Comparison of ENCODE assay signal across 17 mouse cellular contexts in genomic region chr8:123700399-123701070, GRCm38 (mm10). TPM values are rescaled to one million over a fixed set of nuclear protein-coding genes. Genes with fewer than 3 reads are reported as not detected.
DNase-seq lines count a peak whose midpoint lies in the region; ATAC-seq lines count a peak whose summit lies in the region.
"Had no signal": no experiment of that assay in that cellular context is flagged by ENCODE, and none has a peak within 500 bp of the region (broad histone marks: within the 10 kb centered on the region; RNA-seq: fewer than 3 reads in every experiment).

No protein-coding gene starts in this region.

- no peak overlapping the region for H3K4me3 ChIP-seq in heart, embryonic 12.5 days
- no peak overlapping the region for H3K4me3 ChIP-seq in lung, embryonic 16.5 days (ENCODE audit: low read length)
- H3K4me3 ChIP-seq in embryonic facial prominence, embryonic 11.5 days (ENCODE audit: low read depth, low read length), result no peak overlapping the region
- H3K4me3 ChIP-seq in limb, embryonic 13.5 days, result no peak overlapping the region
- no peak overlapping the region for H3K4me3 ChIP-seq in liver, embryonic 12.5 days
- H3K4me3 ChIP-seq: left cerebral cortex, adult 2 months had no signal

- ATAC-seq in heart, embryonic 12.5 days (ENCODE audit: insufficient number of reproducible peaks, low FRiP score), result no peak
- 0 out of 2 replicates have a peak, but pooled peaks have one; percentile 17 for ATAC-seq in lung, embryonic 16.5 days (ENCODE audit: low read depth)
- ATAC-seq in embryonic facial prominence, embryonic 11.5 days (replicated peaks; ENCODE audit: insufficient number of reproducible peaks, low FRiP score, low TSS enrichment, low read depth), result peak; percentile 48; the same call in 1 of the 2 replicates
- ATAC-seq in limb, embryonic 13.5 days (ENCODE audit: low FRiP score, low read depth), result peak; percentile 52; the same call in 1 of the 2 replicates
- ATAC-seq in liver, embryonic 12.5 days, result no peak
- ATAC-seq: intestine, embryonic 16.5 days had no signal

- no peak overlapping the region for H3K4me2 ChIP-seq in heart, embryonic 12.5 days
- H3K4me2 ChIP-seq in lung, embryonic 16.5 days (ENCODE audit: low read depth, low read length), result no peak overlapping the region
- H3K4me2 ChIP-seq in embryonic facial prominence, embryonic 11.5 days (ENCODE audit: low read depth, low read length), result peak overlapping the region; percentile 14
- no peak overlapping the region for H3K4me2 ChIP-seq in limb, embryonic 13.5 days (replicated peaks)
- no peak overlapping the region for H3K4me2 ChIP-seq in liver, embryonic 12.5 days
- H3K4me2 ChIP-seq: liver, embryonic 11.5 days; midbrain, embryonic 11.5 days had no signal

- no peaks in the 10 kb centered on the region for H3K36me3 ChIP-seq in heart, embryonic 12.5 days
- no peaks in the 10 kb centered on the region for H3K36me3 ChIP-seq in lung, embryonic 16.5 days (ENCODE audit: control insufficient read depth, insufficient read depth, low read length)
- no peaks in the 10 kb centered on the region for H3K36me3 ChIP-seq in embryonic facial prominence, embryonic 11.5 days (replicated peaks; ENCODE audit: control insufficient read depth, insufficient read depth, low read depth, low read length)
- H3K36me3 ChIP-seq in limb, embryonic 13.5 days, result no peaks in the 10 kb centered on the region
- H3K36me3 ChIP-seq in liver, embryonic 12.5 days, result no peaks in the 10 kb centered on the region

- 62% methylated on average over 12 of the region's 12 CpGs for WGBS in heart, embryonic 12.5 days
- WGBS in lung, embryonic 16.5 days, result 42% methylated on average over 12 of the region's 12 CpGs
- 17% methylated on average over 12 of the region's 12 CpGs for WGBS in embryonic facial prominence, embryonic 11.5 days
- 30% methylated on average over 12 of the region's 12 CpGs for WGBS in limb, embryonic 13.5 days
- 70% methylated on average over 12 of the region's 12 CpGs for WGBS in liver, embryonic 12.5 days (ENCODE audit: insufficient replicate concordance)

- no peaks in the 10 kb centered on the region for H3K9me3 ChIP-seq in heart, embryonic 12.5 days (replicated peaks)
- H3K9me3 ChIP-seq in lung, embryonic 16.5 days (ENCODE audit: control insufficient read depth, low read length), result no peaks in the 10 kb centered on the region
- H3K9me3 ChIP-seq in embryonic facial prominence, embryonic 11.5 days (replicated peaks; ENCODE audit: control insufficient read depth, low read length), result no peaks in the 10 kb centered on the region
- no peaks in the 10 kb centered on the region for H3K9me3 ChIP-seq in limb, embryonic 13.5 days
- H3K9me3 ChIP-seq in liver, embryonic 12.5 days (replicated peaks), result no peaks in the 10 kb centered on the region

- DNase-seq in heart, postnatal 14 days, result no peak
- no peak for DNase-seq in lung, postnatal 25 days (ENCODE audit: low spot score)
- DNase-seq in embryonic facial prominence, embryonic 11.5 days (ENCODE audit: low spot score), result peak; percentile 73
- no peak for DNase-seq in Muller cell, postnatal 12 days (ENCODE audit: inconsistent ontology term)
- DNase-seq: cerebellum, adult 11-12 months; cerebellum, postnatal 36 days; gastrocnemius, postnatal 14 days; lung, postnatal 36 days; thymus, adult 18-20 months had no signal

- H3K4me1 ChIP-seq in heart, embryonic 12.5 days (replicated peaks), result peaks cover 60% of the 10 kb centered on the region
- H3K4me1 ChIP-seq in lung, embryonic 16.5 days (replicated peaks; ENCODE audit: control insufficient read depth, insufficient read depth, low read length), result peaks cover 14% of the 10 kb centered on the region
- H3K4me1 ChIP-seq in embryonic facial prominence, embryonic 11.5 days (ENCODE audit: control insufficient read depth, insufficient read depth, low read length), result peaks cover 5% of the 10 kb centered on the region; the same call in 1 of the 2 replicates
- H3K4me1 ChIP-seq in limb, embryonic 13.5 days, result peaks cover 35% of the 10 kb centered on the region
- H3K4me1 ChIP-seq in liver, embryonic 12.5 days, result peaks cover 6% of the 10 kb centered on the region

- intact Hi-C loops in heart, postnatal 14 days (cut with DNase I), result loop anchor here (5.0 kb wide), 1 partner anchor 43 kb away; no protein-coding TSS in a partner anchor

- no peaks in the 10 kb centered on the region for H3K27me3 ChIP-seq in heart, embryonic 12.5 days (replicated peaks)
- no peaks in the 10 kb centered on the region for H3K27me3 ChIP-seq in lung, embryonic 16.5 days (ENCODE audit: control insufficient read depth, insufficient read depth, low read depth, low read length)
- H3K27me3 ChIP-seq in embryonic facial prominence, embryonic 11.5 days (ENCODE audit: control insufficient read depth, insufficient read depth, low read length), result no peaks in the 10 kb centered on the region
- no peaks in the 10 kb centered on the region for H3K27me3 ChIP-seq in limb, embryonic 13.5 days
- peaks cover 27% of the 10 kb centered on the region for H3K27me3 ChIP-seq in liver, embryonic 12.5 days (replicated peaks)

- no peak overlapping the region for H3K9ac ChIP-seq in heart, embryonic 12.5 days
- H3K9ac ChIP-seq in lung, embryonic 16.5 days (ENCODE audit: low read length), result no peak overlapping the region
- H3K9ac ChIP-seq in embryonic facial prominence, embryonic 11.5 days (replicated peaks; ENCODE audit: low read length), result no peak overlapping the region
- no peak overlapping the region for H3K9ac ChIP-seq in limb, embryonic 13.5 days
- no peak overlapping the region for H3K9ac ChIP-seq in liver, embryonic 12.5 days

- H3K27ac ChIP-seq in heart, embryonic 12.5 days (ENCODE audit: poor library complexity, severe bottlenecking), result peak overlapping the region; percentile 60
- H3K27ac ChIP-seq in lung, embryonic 16.5 days (ENCODE audit: low read length), result no peak overlapping the region
- H3K27ac ChIP-seq in embryonic facial prominence, embryonic 11.5 days (replicated peaks; ENCODE audit: low read depth, low read length), result no peak overlapping the region
- H3K27ac ChIP-seq in limb, embryonic 13.5 days, result no peak overlapping the region
- H3K27ac ChIP-seq in liver, embryonic 12.5 days, result no peak overlapping the region
- H3K27ac ChIP-seq: left cerebral cortex, adult 2 months had no signal

RNA-seq across cellular contexts. Expression of gene Rhou, which starts 46.8 kb away (rescaled TPM):
- 10.7 and 13.4 TPM in 2 replicates for polyA plus RNA-seq in heart, embryonic 12.5 days (2016; fragmentation: Nextera tagmentation; extraction: Ambion mirVana)
- 1 to 10 TPM; 7.5 to 9.9 TPM for total RNA-seq in heart, postnatal 14 days (2021)
- polyA plus RNA-seq in lung, embryonic 16.5 days (2015; fragmentation: Nextera tagmentation; extraction: Ambion mirVana), result 7.8 and 8.3 TPM in 2 replicates
- polyA plus RNA-seq in embryonic facial prominence, embryonic 11.5 days (2014; fragmentation: Nextera tagmentation; extraction: Ambion mirVana), result 8.9 and 11.2 TPM in 2 replicates
- 7.7 and 8.4 TPM in 2 replicates for polyA plus RNA-seq in limb, embryonic 13.5 days (2015; fragmentation: Nextera tagmentation; extraction: Ambion mirVana)
- 1.6 and 1.9 TPM in 2 replicates for polyA plus RNA-seq in liver, embryonic 12.5 days (2016; fragmentation: Nextera tagmentation; extraction: Ambion mirVana)

Comparison
In these comparisons a context has a peak if more than half of its experiments do, and no peak if none do; other contexts are left out.
1. ATAC-seq: peak in lung, embryonic 16.5 days (single experiment), embryonic facial prominence, embryonic 11.5 days (single experiment) and limb, embryonic 13.5 days (single experiment); none in heart, embryonic 12.5 days (single experiment) and liver, embryonic 12.5 days (single experiment).